Mouse (Mus musculus) naive thymus-derived CD4-positive, alpha-beta T cell, adult 2 months (primary cell): ENCODE data around the gene Pdap1.
"Not testable (repeated sequence)": the region's sequence is repeated elsewhere in the genome, so short reads cannot be mapped to it uniquely, and the experiment has no call there.

Source experiments
- DNase-seq: peaks from one replicate; pipeline ENCODE4 v3.0.0-alpha.2; 2011; ENCODE audit warnings: low read depth

The Pdap1 gene

DNA sequence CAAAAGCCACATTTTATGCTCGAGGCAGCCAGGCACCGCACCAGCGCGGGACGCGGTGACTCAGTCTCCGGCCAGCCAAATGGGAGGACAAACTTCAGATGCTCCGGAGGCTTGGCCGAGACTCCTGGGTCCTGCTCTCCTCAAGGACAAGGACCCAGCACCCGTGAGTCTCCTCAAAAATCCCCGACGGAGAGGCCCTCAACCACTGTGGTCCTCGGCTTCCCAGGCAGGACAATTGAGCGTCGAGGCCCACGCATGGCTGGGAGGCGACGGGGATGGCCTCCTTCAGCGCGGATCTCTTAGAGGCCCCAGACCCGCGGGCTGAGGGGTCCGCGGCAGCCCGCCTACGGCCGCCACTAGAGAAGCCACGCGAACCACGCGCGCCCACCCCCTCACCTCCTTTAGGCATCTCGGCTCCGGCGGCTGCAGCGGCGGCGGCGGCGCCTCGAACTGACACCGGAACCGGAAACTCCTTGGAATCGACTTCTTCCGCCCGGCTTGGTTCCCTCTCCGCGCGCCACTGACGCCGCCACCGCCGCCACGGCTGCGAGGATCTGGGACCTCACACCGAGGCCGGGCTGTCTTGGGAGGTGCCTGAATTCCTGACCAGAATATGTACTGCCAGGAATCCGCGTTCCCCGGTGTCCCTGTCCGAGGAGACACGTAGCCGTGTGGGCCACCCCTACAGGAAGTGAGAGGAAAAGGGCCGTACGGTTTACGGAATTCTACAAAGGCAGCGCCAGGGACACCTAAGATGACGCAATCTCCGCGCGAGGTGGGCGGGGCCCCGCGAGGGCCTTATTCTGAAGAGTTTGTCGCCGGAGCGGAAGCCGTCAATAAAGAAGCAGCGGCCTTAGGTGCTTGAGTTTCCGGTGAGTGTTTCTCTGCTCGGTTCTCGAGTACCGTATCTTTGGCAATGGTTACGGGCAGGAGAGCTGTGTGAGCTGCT lies at the start of gene Pdap1, which contains the start of gene Bud31:
Pdap1 (minus strand) TSS at position 668 of the 949 bp plus-strand sequence.
Bud31 (plus strand) TSS at position 792 of the 949 bp plus-strand sequence.
- DNase-seq = peak; percentile 98

DNA sequence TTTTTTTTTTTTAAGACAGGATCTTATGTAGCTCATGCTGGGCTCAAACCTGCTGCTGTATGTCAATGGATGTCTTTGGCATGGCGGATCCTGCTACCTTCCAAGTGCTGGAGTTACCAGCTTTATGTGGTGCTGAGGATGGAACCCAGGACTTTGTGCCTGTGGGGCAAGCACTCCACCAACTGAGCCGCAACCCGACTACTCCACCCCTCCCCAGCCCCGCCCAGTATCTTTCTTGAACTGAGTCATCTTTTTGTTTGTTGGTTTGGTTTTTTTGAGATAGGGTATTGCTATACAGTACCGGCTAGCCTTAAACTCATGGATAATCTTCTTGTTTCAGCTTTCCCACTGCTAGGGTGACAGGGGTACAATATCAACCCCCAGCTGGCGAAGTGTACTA lies 49.4 kb upstream of the Pdap1 start:
- no peak for DNase-seq

DNA sequence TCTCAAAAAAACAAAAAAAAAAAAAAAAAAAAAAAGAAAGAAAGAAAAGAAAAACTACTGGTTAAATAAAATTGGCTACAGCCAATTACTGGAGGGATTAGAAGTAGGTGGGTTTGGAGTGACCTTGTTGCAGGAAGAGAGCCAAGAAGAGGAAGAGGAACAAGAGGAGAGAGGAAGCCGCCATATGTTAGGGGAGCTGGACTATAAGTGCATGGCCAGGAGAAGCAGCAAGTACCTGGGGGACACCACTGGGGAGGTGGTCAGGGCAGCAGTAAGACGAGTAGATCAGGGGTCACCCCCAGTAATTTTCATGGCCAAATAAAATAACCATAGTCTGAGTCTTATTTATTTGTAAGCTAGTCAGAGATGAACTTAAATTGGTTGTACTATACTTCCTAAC lies 45.2 kb upstream of the Pdap1 start:
- no peak for DNase-seq

DNA sequence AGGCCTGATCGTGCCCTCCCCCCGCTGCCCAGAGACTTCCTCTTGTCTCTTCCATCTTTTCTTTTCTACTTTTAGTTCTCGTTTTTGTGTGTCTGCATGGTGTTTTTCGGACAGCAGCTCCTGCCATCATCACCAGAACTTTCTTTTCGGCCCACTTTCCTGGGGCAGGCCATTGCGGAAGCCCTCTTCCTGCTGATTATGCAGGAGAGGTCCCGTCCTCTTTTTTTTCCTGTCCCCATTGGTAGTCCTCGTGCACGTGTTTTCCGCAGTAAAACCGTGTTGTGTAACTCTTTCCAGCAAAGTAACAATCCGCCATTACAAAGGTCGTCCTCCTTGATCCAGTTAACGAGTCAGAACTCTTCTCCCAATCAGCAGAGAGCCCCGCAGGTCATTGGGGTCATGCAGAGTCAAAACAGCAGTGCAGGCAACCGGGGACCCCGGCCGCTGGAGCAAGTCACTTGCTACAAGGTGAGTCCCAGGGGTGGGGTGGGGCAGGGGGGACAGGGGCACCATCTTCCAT lies 38.5 kb upstream of the Pdap1 start:
- no peak for DNase-seq

DNA sequence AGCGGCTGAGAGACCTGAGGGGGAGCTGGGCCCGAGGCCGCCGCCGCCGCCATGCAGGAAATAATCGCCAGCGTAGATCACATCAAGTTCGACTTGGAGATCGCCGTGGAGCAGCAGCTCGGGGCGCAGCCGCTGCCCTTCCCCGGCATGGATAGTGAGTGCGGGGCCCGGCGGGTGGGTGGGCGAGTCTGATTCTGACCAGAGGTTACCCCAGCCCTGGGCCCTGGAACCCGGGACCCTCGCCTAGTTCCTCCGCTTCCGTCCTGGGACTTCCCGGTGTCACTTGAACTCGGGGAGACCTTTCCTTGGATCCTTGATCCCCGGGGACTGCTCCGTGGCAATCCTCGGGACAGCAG lies 27.2 kb upstream of the Pdap1 start:
- DNase-seq = no peak

DNA sequence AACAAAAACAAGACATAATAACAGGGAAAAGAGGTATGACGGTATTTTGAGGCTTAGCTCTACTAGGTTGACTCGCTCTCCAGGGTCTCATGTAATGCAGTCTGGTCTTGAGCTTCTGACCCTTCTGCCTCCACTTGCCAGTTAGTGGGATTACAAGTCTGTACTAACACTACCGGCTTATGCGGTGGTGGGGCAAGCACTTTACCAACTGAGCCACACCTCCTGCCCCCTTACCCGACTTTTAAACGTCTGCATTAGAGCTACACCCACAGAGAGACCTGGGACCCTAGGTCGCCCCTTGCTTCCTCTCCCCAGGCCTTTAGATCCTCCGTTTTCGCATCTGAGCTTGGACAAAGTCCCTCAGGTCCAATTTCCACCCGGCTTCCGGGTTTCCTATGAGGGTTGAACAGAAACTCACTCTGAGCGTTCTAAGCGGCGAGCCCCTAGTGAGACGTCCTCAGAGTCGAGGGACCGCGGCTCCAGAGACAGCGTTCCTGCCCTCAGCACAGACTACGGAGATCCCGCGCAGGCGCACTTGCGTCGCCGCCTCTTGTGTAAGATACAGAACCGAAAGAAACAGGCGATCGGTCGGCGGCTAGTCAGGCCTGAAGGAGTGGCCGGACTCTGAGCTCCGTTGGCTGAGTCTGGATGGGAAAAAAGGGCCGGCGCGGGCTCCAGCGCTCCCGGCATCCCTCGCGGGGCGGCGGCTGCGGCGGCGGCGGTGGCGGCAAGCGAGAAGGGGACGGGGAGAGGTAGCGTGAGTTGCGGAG lies 26.7 kb upstream of the Pdap1 start, which contains the start of the genes Ptcd1 and Cpsf4:
Ptcd1 (minus strand) TSS at position 573 of the 770 bp plus-strand sequence.
Cpsf4 (plus strand) TSS at position 678 of the 770 bp plus-strand sequence.
- DNase-seq = peak; percentile 99

DNA sequence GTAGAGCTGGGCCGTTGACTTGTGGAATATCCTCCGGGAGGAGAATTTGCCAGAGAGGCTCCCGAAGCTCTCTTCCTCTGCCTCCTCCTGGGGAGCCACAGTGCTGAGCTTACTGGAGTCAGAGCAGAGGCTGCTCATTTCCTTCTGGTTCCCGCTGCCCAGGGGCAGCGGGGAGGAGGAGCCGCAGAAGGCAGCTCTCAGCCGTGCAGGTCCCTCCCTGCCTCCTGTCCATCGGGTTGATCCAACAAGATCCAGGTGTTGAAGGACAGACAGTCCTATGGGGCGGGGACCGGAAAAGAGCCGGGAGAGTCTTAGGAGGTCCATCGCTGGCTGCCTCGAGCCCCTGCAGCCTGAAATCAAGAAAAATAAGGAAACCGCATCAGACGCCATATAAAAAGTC lies 25.1 kb upstream of the Pdap1 start:
- no peak for DNase-seq

DNA sequence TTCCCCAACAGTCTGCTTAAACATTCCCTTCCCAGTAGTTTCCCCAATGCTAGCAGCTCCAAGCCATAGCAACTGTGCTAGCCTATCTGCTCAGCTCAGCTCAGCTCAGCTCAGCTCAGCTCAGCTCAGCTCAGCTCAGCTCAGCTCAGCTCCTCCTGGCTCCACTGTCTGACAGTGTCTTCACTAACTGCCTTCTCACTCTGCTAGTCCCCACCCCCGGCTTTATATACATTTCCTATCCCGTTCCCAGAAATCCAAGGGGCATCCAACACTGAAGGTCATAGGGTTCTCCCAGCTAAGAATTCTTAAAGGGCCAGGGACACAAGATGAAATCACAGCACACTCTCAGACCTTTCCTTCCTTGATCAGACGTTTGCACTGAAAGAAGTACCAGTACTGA lies 24.7 kb upstream of the Pdap1 start:
- no peak for DNase-seq

DNA sequence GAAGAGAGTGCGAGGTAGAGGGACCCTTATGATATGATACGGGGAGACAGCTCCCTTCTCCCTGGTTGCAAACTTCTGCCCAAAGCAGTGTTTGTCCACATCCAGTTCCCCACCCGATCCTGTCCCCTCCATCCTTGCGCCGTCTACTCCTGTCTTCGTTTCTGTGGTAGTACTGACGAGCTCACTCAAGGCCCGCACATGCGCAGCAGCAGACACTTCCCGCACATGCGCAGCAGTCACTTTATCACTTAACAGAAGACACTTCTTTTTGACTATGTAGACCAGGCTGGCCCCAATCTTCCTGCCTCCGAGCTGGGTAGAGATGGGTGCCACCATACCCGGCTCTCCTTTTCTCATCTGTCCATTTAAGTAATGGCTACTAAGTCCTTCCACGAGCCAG lies 21.3 kb upstream of the Pdap1 start:
- DNase-seq = no peak

DNA sequence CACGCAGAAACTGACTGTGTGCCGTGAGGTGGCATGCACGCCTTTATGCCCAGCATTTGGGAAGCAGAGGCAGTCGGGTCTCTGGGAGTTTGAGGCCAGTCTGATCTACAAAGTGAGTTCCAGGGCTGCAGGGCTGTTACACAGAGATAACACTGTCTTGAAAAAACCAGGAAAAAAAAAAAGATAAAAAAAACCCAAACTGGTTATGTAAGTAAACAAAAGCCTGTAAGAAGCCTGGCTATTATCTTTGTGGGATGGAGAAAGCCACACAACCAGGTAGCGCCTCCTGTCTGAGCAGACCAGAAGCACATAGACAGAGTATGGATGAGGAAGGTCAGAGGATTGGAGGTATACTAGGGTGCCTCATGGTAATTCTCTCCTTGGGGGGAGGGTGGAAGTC lies 12.7 kb upstream of the Pdap1 start:
- DNase-seq = no peak

DNA sequence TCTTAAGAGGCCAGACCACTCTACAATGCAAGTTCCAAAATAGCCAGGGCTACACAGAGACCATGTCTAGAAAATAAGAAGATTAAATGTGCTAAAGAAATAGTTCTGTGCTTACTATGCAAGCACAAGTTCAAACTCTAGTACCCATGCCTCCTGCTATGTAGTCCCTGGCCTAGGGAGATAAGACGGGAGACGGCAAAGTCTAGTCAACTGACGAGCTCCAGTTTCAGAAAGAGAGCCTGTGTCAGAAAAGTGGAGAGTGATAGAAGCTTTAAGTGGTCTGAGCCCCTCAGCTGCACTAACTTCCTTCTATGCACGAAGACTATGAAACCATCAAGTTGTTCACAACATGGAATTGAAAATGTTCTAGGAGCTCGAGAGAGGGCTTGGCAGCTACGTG lies 9.3 kb upstream of the Pdap1 start:
- no peak for DNase-seq

DNA sequence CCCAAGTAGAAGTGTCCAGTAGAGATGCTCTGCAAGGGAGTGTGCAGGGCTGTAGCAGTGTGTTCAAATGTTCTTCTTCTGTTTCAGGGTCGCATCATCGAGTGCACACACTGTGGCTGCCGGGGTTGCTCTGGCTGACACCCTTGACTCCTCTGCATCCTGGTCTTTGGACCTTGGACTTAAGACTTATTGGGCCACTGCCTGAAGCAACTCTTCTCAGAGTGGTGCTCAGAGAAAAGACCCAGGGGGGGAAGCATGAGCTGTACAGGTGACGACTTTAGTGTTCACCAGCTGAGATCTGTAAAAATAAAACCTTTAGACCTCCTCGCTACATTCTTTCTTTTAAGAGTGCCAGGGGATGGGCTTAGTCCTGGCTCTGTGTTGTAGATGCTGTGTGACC lies 7.7 kb upstream of the Pdap1 start:
- no peak for DNase-seq

DNA sequence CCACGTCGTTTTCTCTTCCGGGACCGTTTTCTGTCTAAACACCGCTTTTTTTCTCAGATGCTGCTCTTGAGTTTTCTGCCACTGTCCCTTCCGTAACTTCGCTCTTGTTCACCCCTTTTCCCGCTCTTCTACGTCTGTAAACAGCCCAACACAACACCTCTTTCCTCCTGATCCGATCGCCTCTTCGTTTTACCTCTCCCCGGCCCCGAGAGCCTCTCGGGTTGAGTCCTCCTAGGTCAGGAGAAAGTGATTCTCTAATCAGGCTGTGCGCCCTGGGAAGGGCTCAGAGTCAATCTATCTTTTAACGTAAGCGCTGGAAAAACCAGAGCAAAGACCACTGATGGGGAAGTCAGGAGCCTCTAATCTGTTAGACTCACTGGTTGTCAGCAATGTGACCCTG lies 573 bp upstream of the Pdap1 start:
- DNase-seq = no peak

DNA sequence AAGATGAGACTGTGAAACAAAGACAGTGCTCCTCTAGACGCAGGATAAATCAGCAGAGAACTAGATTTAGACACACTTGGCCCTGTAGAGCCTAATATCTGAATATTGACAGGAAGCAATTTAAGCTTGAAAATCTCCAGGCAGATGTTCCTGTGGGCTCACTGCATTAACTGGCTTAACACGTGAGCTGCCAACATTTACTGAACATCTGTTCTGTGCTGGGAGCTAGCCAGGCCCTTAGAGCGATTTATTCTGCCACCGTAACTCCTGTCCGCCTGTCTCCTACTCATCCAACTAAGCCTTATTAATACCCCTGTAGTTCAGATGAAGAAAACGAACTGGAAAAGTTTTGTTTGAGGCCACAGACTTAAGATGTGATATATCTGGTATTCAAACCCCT lies 1.2 kb downstream of the Pdap1 start:
- no peak for DNase-seq

DNA sequence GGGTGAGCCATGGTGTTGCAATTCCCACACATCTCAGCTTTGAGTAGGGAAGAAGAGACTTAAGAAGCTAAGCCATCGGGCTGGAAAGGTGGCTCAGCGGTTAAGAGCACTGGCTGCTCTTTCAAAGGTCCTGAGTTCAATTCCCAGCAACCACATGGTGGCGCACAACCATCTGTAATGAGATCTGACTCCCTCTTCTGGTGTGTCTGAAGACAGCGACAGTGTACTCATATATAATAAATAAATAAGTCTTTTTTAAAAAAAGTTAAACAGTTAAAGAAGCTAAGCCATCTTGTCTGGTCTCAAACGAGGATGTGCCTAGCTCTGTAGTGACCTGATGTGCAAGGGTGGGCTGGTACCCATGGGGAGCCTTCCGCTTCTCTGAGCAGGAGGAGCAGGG lies 6.8 kb downstream of the Pdap1 start:
- DNase-seq = not testable (repeated sequence)

DNA sequence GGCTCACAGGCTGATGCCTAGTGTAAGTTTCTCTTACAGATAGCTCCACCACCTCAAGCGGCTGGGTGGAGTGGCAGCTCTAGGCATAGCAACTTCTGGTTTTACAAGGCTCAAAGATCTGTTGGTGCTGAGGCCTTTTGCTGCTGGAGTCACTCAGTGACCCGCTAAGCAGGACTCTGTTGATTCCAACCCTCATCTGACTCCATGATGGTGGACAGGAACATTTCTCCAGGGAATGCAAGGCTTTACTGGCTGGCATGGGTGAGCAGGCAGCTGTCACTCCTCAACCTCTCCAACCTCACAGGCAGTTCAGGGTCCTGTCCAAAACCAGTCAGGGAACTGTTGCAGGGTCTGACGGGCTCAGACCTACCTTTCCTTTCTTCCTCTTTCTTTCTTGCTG lies 9.0 kb downstream of the Pdap1 start:
- no peak for DNase-seq

DNA sequence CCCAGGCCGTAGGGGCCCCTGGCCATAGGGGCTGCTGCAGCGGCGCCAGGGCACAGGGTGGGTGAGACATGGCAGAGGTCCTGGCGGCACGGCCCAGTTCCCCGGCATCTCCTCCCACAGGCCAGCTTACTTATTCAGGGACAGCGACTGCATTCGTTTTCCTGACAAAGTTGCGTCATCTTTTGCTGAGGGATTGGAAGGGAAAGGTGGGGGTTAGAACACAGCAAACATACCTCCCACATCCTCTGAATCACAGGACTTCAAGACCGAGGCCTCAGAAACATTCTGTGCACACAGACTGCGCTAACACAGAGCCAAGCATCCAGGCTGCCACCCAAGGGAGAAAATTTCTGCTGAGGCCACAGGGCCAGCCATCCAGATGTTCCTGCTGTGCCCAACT lies 9.8 kb downstream of the Pdap1 start:
- DNase-seq = no peak

DNA sequence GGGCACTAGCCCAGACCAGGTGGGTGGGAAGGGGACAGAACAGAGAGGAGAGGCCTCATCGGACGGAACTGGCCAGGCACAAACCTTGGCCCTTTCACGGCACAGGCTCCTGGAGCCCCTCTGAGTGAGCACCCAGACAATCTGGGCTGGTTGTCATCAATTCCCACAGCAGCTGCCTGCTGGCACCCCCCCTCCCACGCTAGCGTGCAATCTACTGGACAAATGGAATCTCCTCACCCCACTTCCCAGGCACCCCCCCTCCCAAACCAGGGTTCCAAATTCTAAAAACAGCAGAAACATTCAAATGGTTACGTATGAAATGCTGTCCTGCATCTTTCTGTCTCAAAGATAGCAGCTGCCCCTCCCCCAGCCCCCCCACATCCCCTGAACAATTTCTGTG lies 10.3 kb downstream of the Pdap1 start:
- not testable (repeated sequence) for DNase-seq

DNA sequence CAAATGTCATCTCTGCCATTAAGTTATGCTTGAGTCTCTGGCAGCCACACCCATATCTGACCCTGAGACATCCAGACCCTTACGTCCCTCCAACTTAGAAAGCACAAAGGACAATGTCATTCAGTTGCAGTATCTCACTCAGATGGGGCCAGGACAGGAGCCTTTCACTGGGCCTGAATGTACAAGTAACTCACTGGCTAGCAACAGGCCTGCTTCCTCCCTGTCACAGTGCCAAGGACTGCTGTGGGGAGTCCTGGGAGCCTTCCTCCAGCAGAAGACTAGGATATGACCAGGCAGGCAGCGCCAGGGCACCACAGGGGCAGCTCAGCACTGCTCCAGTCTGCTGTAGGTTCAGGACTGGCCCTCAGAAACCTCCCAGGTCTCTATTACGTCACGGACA lies 10.9 kb downstream of the Pdap1 start:
- no peak for DNase-seq

DNA sequence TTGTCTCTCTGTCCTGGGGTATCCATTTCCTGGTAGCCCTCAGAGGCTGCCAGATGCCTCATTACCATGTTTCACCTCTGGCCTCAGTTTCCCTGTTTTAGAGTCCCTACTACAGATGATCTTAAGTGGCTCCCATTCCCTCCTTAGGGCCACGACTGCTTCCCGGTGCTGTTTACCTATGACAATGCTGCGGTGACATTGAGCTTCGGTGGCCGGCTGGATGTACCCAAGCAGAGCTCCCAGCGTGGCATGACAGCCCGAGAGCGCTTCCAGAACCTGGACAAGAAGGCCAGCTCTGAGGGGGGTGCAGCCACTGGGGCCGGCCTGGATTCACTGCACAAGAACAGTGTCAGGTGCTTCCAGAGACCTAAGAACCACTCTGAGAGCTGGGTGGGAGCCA lies 13.5 kb downstream of the Pdap1 start:
- DNase-seq = no peak

DNA sequence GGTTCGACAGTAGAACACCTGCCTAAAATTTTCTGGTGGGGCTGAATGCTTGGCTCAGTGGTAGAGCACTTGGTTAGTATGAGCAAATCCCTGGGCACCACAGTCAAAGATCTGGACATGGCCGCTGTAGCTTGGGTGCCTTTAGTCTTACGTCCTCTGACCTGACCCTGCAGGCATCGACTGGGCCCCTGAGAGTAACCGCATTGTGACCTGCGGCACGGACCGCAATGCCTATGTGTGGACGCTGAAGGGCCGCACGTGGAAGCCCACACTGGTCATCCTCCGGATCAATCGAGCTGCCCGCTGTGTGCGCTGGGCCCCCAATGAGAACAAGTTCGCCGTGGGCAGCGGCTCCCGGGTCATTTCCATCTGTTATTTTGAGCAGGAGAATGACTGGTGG lies 16.6 kb downstream of the Pdap1 start:
- no peak for DNase-seq

DNA sequence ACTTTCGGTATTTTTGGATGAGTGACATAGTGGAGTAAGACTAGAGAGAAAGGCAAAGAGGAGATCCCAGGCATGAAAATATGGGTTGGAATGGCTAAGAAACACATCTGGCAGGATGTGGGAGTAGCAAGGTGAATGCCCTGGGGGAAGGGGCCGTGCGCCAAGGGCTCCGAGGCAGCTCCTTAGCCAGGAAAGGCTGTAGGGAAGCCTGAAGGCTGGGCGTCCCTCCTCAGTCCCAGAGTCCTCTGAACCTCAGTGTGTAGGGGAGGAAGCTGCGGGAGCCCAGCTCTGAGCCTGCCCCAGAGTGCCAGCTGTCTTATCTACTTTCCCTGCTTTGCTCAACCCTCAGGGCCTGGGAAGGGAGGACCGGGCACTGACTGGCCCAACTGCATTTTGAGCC lies 19.1 kb downstream of the Pdap1 start:
- DNase-seq = no peak

DNA sequence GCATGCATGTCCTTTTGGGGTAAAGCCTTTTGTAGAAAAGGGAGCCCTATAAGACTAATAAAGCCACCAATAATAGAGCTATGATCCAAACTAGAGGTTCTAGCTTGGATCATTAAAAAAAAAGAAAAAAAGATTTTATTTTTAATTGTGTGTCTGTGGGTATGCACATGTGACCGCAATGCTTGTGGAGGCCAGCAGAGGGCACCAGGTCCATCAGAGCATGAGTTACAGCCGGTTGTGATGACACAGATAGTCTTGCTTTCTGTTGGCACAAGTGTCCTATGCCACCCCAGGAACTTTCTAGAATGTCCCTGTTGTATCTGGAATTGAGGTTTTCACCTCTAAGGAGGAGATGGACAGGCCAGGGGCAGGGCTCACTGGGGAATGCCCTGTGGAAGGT lies 20.7 kb downstream of the Pdap1 start:
- DNase-seq = peak; percentile 70
